Mouse (Mus musculus) cerebellum, adult 9-10 months (tissue): ENCODE measurements around the gene Cd248.

Experiments
- DNase-seq: peaks from one replicate; pipeline ENCODE4 v3.0.0; 2022

Cd248 gene

GRCm38 (mm10) chr19:5107556-5108270 is 39.8 kb downstream of the Cd248 start:
- DNase-seq = no peak

DNA sequence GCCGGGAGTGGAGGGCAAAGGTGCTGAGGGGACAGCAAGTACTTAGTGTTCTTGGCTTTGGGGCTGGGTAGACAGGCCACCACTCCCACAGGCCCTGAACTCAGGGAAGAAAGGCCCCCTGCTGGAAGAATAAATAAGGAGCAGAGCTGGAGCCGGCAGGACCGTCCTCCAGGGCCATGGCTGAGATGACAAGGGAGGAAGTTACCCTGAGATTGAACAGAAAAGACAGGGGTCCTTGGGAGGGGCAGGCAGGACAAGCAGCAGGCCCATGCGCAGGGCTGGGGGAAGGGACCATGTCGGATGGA is 40.3 kb downstream of the Cd248 start:
- DNase-seq = no peak

DNA sequence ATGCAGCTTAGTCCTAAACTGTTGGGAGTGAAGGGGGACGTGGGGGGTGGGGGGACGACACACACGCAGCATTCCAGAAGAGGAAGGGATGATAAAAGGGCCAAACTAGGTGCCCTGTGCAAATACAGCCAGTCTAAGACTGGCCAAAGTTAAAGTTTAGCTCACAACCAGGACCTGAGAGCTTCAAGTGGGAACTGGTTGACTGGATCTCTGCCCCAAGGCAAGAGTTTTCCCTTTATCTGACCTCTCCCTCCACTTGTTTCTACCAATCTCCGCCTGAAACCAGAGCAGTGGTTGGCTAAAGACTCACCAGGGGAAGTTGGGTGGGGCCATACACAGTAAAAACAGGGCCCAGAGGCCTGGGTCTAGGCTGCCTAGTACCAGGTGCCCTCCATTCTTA is 40.8 kb downstream of the Cd248 start:
- no peak for DNase-seq

DNA sequence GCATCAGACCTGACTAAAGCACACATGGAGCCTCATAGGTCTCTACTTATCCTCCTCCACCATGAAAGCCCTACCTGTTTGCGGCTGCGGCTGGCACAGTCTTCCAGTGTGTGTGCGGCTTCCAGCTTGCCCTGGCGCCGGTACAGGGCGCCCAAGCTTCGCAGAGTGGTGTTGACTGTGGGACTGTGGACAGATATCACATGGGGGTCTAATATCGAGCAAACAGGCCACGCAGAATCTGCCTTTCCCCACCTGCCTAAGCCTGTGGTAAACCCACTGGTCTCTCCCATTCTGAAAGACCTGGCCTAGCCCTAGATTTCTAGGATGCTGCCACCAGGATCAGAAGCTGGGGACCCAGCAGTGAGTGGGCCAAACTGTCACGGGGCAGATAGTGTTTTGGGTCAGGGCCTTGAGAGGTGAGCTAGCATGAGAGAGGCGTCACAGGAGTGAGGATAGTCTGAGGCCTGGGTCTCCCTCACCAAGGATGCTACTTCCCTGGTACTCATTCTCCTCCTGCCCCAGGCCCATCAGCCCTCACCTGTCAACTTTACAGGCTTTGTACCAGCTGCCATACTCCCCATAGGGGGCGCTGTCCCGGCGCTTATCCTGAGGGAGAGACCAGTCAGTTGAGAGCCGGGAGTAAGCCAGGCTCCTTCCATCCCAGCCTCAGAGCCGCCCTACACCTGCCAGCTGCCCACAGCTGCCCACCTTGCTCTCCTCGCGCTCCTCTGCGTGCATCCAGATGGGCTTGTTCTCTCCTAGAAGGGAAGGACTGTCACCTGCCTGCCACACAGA is 42.0 kb downstream of the Cd248 start:
- peak; percentile 68 for DNase-seq

DNA sequence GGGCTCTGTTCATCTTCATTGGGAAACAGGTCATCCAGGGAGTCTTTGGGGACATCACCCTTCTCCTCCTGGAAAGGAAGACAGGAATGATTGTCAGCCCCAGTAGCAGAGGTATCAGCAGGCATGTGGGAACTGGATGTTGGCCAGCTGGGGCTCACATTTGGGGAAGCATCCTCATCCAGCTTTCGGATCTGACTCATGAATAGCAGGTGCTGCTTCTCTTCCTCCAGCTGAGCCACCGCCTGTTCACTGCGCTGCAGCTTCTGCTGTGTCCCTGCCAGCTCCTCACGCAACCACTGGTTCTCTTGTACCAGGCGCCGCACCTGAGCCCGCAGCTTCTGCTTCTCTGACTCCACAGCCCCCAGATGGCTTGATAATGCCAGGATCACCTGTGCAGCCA is 45.9 kb downstream of the Cd248 start:
- peak; percentile 62 for DNase-seq

- DNase-seq = peak; percentile 94
These were observed 49.9 kb downstream of the Cd248 start for GRCm38 (mm10) chr19:5117494-5118383.

DNA sequence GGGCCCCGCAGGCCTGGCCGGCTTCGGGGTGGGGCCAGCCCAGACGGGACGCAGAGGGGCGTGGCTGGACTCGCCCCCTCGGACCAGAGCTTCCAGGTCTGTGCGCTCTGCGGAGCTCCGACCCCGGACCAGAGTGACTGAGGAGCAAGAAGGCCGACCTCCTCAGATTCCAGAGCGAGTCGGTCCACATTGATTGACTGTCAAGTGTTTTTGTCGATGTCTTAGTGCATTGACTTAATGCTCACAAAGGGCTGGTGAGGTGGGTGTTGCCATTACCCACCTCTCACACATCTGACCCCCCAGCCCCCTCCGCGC is 50.5 kb downstream of the Cd248 start, which contains the start of gene Klc2:
Gene Klc2, minus strand, starts transcription at position 177 of the 315 bp plus-strand sequence.
- DNase-seq = no peak
